Mouse (Mus musculus) G1E (cell line): ENCODE data around the gene Boll. TPM values are rescaled to one million over a fixed set of nuclear protein-coding genes. Genes with fewer than 3 reads are reported as not detected.

Experiments
- ATAC-seq: 2 replicates; pipeline ENCODE4 v1.8.0; 2016; ENCODE audit warnings: mild to moderate bottlenecking; ENCODE audit not compliant: insufficient number of reproducible peaks, poor library complexity, low FRiP score, severe bottlenecking; ENCODE audit errors: extremely low read depth
- DNase-seq: peaks from one replicate; pipeline ENCODE4 v3.0.0; 2012; ENCODE audit warnings: low spot score
- H3K27me3 ChIP-seq: 2 replicates; pipeline ENCODE4 v1.6.1; 2012; ENCODE audit warnings: mild to moderate bottlenecking, low read length, inconsistent platforms; ENCODE audit not compliant: insufficient read depth
- H3K36me3 ChIP-seq: replicated peaks from 2 replicates; pipeline ENCODE3; 2012; ENCODE audit warnings: mild to moderate bottlenecking, inconsistent platforms
- H3K4me1 ChIP-seq: 2 replicates; pipeline ENCODE4 v1.6.1; 2012; ENCODE audit warnings: low read depth, low read length, inconsistent platforms, mixed read lengths; ENCODE audit not compliant: insufficient read depth
- H3K4me3 ChIP-seq: 2 replicates; pipeline ENCODE4 v1.5.1; 2012; ENCODE audit warnings: low read depth, mild to moderate bottlenecking, inconsistent platforms, low read length, moderate library complexity, mixed read lengths
- H3K9me3 ChIP-seq: replicated peaks from 2 replicates; pipeline ENCODE4 v1.6.1; 2012; ENCODE audit warnings: inconsistent platforms
- CTCF ChIP-seq: IDR thresholded peaks from 2 replicates; pipeline ENCODE4 v1.5.1; 2012; ENCODE audit warnings: low read depth, low read length, inconsistent platforms, mixed read lengths
- GATA1 ChIP-seq: IDR thresholded peaks from 2 replicates; pipeline ENCODE4 v1.6.1; 2012; ENCODE audit warnings: borderline replicate concordance, low read length, inconsistent platforms, mixed read lengths
- GATA2 ChIP-seq: IDR thresholded peaks from 2 replicates; pipeline ENCODE4 v1.6.1; 2012; ENCODE audit warnings: low read depth, low read length, inconsistent platforms, borderline replicate concordance
- POLR2AphosphoS5 ChIP-seq: IDR thresholded peaks from 2 replicates; pipeline ENCODE4 v1.6.1; 2012; ENCODE audit warnings: low read depth, low read length, inconsistent platforms; ENCODE audit not compliant: insufficient replicate concordance
- TAL1 ChIP-seq: conservative IDR thresholded peaks from 2 replicates; pipeline ENCODE4 v1.6.1; 2012; ENCODE audit warnings: low read depth, low read length, inconsistent platforms, mixed read lengths
- polyA plus RNA-seq: library from polyadenylated mRNA; stranded (reverse); fragments of >175 nt; gene quantifications from 2 replicates; pipeline ENCODE4 v1.2.3, GENCODE M21; 2012
- total RNA-seq, 2 experiments: library from RNA; stranded (forward) in 1 of 2; stranded (reverse) in 1 of 2; fragments of 200-1000 nt in 1 of 2; fragments of >200 nt in 1 of 2; fragmentation: Nextera tagmentation in 1 of 2; gene quantifications; 2 replicates each; pipeline ENCODE4 v1.2.3; 2014 to 2017

The Boll gene
- total and polyA plus RNA-seq, 3 experiments = 0.16 TPM; not detected in 2

DNA sequence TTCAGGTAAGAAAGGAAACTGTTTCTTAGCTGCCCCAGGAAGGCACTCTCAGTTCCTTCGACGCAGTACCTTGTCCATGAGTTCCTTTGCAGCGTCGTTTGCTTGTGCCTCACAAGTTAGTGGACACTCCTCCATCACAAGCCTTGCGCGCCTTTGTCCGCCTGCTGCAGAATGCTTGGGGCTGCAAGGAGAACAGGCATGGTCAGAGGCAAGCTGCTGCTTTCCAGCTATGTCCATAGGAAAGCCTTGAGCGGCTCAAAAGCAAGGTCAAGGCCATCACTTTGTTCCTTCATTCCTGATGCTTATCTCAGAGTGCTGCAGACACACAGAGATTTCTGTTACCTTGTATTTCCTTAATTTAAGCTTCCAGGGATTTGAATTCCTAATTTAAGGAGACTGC is 152.2 kb downstream of the Boll start:
- no peak overlapping the region for H3K4me3 ChIP-seq
- H3K4me1 ChIP-seq = peaks cover 7% of the 10 kb centered on the region
- H3K36me3 ChIP-seq = no peaks in the 10 kb centered on the region
- ATAC-seq (no peak), DNase-seq (no peak)
- peaks cover 17% of the 10 kb centered on the region for H3K27me3 ChIP-seq
- H3K9me3 ChIP-seq = no peaks in the 10 kb centered on the region
- no peak for TF ChIP-seq TAL1
- no peak for TF ChIP-seq POLR2AphosphoS5
- TF ChIP-seq GATA1 = no peak
- TF ChIP-seq CTCF = no peak
- no peak for TF ChIP-seq GATA2

DNA sequence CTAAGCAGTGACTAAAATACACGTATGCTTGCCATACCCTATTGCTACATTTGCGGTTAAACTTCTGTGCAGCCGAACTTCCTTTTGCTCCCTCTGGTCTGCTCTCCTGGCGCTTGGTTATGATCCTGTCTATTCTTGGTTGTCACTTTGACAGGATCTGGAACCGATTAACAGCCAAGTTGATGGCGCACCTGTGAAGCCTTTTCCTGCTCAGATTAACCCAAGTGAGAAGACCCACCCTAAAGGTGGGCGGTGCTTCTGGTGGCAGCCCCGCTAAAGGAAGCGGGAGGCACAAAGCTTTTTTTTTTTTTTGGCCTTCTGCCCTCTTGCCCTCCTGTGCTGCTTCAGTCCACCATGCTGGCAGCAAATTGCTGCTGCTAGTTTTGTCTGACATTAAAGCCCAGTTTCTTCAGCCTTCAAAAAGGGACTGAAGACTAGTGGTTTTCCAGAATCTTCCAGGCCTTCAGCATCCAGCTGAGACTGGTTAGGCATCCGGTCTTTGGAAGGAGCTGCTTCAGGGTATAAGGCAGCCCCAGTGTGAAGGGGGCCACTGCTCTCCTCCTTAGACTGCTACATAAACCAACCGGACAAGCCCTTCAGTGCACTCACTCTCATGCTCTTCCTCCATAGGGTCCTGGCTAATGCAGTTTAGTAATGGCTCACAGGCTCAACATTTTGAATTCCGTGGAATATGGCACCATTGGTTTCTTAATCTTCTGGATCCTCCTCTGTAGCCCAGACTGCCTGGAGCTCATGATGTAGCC is 152.9 kb downstream of the Boll start:
- H3K27me3 ChIP-seq = peaks cover 16% of the 10 kb centered on the region
- ATAC-seq = no peak
- DNase-seq = no peak
- H3K4me1 ChIP-seq = peaks cover 4% of the 10 kb centered on the region
- TF ChIP-seq POLR2AphosphoS5 (no peak), CTCF (no peak), GATA2 (no peak)
- H3K4me3 ChIP-seq = no peak overlapping the region
- no peaks in the 10 kb centered on the region for H3K36me3 ChIP-seq
- H3K9me3 ChIP-seq = no peaks in the 10 kb centered on the region

- TF ChIP-seq TAL1 (no peak), GATA1 (no peak)
- Histone ChIP-seq H3K4me3 (no peak overlapping the region), H3K4me1 (0 out of 2 replicates have a peak, but pooled peaks cover 3% of the 10 kb centered on the region), H3K9me3 (no peaks in the 10 kb centered on the region), H3K36me3 (no peaks in the 10 kb centered on the region), H3K27me3 (peaks cover 23% of the 10 kb centered on the region)
- DNase-seq (no peak), ATAC-seq (no peak)
Observed at GRCm38 (mm10) chr1:55208500-55209140, 154.6 kb downstream of the Boll start.

DNA sequence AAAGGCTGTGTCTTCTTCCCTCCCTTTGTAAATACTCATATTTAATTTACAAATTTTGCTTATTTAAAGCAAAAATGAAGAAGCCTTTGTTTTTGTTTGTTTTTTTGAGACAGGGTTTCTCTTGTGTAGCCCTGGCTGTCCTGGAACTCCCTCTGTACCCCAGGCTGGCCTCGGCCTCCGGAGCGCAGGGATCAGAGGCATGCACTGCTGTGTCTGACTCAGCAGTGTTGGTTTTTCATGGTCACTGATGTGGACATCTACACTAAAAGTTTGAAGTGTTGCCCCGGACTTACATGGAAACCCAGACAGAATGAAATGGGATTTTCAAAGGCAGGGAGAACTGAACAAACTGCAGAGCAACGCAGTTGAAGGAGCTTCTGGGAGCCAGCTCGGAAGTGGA is 155.7 kb downstream of the Boll start:
- Histone ChIP-seq H3K4me1 (no peaks in the 10 kb centered on the region), H3K4me3 (no peak overlapping the region), H3K27me3 (peaks cover 24% of the 10 kb centered on the region), H3K36me3 (no peaks in the 10 kb centered on the region), H3K9me3 (no peaks in the 10 kb centered on the region)
- no peak for DNase-seq
- no peak for ATAC-seq
- no peak for TF ChIP-seq TAL1
- TF ChIP-seq CTCF = no peak
- TF ChIP-seq GATA2 = no peak
- TF ChIP-seq GATA1 = no peak
- TF ChIP-seq POLR2AphosphoS5 = no peak

GRCm38 (mm10) chr1:55205808-55206327 is 157.4 kb downstream of the Boll start:
- Histone ChIP-seq H3K36me3 (no peaks in the 10 kb centered on the region), H3K4me1 (no peaks in the 10 kb centered on the region), H3K4me3 (no peak overlapping the region), H3K27me3 (peaks cover 24% of the 10 kb centered on the region), H3K9me3 (no peaks in the 10 kb centered on the region)
- DNase-seq (no peak), ATAC-seq (no peak)
- TF ChIP-seq POLR2AphosphoS5 = no peak
- TF ChIP-seq GATA2 = no peak
- TF ChIP-seq GATA1 = no peak
- TF ChIP-seq TAL1 = no peak
- no peak for TF ChIP-seq CTCF

GRCm38 (mm10) chr1:55201850-55202752 is 161.2 kb downstream of the Boll start:
- ATAC-seq (no peak), DNase-seq (no peak)
- H3K36me3 ChIP-seq = no peaks in the 10 kb centered on the region
- peaks cover 16% of the 10 kb centered on the region for H3K27me3 ChIP-seq
- no peak for TF ChIP-seq POLR2AphosphoS5
- no peak for TF ChIP-seq CTCF
- TF ChIP-seq TAL1 = no peak
- no peak for TF ChIP-seq GATA2
- no peak for TF ChIP-seq GATA1
- H3K4me3 ChIP-seq = no peak overlapping the region
- peaks cover 3% of the 10 kb centered on the region for H3K4me1 ChIP-seq
- no peaks in the 10 kb centered on the region for H3K9me3 ChIP-seq
